Mouse (Mus musculus) layer of hippocampus, adult 9-10 months (tissue): ENCODE results near the gene Uggt2.

Source experiments
- DNase-seq: peaks from one replicate; pipeline ENCODE4 v3.0.0; 2022; ENCODE audit warnings: low spot score

Uggt2 gene

DNA sequence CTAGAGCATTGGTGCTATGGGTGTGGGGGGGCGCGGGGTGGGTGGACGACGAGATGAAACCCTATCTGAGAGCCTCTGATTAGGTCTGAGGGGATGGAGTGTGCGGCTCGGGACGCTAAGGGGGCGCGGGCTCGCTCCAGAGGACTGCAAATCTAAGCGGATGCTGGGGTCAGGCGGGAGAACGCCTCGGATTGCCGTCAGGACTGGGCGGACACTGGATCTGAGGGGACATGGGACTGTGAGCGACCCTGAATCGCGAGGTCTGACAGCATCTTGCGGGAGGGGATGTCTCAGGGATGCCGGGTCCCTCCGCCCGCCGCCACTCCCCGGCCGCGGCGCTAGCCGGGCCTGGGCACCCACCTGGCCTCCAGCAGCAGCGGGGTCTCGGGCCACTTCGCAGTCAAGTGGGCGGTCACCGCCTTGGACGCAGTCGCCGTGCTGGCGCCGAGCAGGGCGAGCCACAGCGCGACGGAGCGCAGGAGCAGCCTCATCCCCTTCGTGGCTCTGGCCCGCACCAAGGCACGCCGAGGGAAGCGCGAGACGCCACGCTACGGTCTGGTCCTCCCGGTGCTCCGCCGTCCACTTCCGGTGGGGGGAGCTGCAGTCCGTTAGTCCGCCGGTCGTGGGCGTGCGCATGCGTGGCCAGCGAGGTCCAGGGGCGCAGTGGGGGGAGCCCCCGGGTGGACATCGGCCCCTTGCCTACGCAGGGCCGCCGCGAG lies at the start of gene Uggt2:
Gene Uggt2, minus strand, starts transcription at position 580 of the 719 bp plus-strand sequence.
- DNase-seq = peak; percentile 37

DNA sequence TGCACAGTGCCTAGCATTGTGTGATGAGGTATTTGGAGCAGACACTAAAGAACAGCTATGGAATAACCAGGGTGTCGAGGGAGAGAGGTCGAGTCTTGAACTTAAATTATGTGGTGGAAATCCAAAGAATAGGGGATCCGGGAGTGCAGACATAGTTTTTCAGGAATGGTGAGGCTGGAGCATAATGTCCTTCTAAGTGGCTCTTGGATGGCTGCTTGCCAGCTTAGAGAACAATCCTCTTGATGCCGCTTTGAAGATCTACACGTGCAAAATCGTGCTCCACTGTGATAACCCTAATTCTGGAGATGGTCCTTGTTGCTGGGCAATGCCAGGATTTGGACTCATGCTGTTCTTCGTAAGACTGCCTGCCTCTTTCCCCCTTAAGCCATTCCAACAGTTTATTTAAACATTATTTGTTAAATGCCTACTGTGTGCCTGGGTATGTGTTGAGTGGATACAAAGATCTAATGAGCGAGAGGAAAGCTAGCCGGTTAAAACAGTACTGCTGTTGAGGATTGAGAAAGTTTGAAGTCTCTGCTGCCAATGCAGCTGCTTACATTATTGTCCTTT lies 40.2 kb upstream of the Uggt2 start:
- no peak for DNase-seq

DNA sequence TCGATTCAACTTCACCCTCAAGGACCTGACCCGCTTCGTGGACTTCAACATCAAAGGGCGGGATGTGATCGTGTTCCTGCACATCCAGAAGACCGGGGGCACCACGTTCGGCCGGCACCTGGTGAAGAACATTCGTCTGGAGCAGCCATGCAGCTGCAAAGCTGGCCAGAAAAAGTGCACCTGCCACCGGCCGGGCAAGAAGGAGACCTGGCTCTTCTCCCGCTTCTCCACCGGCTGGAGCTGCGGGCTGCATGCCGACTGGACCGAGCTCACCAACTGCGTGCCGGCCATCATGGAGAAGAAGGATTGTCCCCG lies 39.5 kb upstream of the Uggt2 start:
- no peak for DNase-seq

DNA sequence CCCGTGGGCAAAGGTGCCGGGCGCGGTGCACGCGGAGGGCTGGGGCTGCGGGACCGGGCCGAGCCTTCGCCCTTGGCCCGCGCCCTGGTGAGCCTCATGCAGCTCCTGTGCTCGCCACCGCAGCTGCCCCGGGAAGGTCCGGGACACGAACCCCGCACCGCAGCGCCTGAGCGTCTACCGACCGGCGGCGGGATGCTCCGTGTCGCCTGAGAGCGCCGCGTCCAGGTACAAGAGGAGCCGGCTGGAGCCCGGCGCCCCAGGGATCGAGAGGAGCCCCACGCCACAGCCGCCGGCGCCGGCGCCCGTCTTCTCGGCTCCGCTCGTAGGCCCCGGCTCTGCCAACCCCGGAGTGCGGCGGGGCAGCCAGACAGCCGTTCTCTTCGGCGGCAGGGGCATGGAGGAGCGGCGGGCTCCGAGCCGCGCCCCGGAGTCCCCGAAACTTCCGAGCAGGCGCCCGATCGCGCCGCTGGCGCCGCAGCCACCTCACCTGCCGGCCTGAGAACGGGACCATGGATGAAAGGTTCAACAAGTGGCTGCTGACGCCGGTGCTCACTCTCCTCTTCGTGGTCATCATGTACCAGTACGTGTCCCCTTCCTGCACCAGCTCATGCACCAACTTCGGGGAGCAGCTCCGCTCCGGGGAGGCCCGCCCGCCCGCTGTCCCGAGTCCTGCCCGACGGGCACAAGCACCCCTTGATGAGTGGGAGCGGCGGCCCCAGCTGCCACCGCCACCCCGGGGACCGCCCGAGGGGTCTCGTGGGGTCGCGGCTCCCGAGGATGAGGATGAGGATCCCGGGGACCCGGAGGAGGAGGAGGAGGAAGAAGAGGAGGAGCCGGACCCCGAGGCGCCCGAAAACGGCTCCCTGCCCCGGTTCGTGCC lies 38.9 kb upstream of the Uggt2 start, which contains the start of gene Hs6st3:
Gene Hs6st3, plus strand, starts transcription at position 436 of the 880 bp plus-strand sequence.
- no peak for DNase-seq

DNA sequence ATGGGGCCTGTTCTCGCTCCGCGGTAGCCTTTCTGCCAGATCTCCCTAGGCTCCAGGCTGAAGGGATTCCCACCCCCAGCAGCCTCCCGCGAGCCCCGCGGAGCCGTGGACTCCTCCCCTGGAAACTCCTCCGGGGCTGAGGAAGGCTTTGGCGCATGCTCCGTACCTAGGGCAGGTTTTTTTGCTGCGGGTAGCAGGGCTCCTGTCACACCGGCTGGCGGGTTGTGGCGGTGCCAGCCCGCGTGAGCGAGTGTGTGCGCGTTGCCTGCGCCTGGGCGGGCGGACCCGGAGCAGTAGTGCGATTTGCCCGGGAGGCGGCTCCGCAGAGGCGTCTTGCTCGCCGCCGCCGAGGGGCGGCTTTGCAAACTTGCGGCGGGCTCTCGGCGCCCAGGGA lies 38.3 kb upstream of the Uggt2 start:
- peak; percentile 61 for DNase-seq

DNA sequence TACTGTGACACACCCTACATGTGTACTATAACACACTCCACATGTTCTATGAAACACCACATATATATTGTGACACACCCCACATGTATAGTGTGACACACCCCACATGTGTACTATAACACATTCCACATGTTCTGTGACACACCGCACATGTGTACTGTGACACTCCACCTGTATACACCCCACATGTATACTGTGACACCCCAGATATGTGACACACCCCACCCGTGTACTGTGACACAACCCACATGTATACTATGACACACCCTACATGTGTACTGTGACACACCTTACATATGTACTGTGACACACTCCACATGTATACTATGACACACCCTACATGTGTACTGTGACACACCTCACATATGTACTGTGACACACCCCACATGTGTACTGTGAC lies 28.1 kb upstream of the Uggt2 start:
- no peak for DNase-seq

DNA sequence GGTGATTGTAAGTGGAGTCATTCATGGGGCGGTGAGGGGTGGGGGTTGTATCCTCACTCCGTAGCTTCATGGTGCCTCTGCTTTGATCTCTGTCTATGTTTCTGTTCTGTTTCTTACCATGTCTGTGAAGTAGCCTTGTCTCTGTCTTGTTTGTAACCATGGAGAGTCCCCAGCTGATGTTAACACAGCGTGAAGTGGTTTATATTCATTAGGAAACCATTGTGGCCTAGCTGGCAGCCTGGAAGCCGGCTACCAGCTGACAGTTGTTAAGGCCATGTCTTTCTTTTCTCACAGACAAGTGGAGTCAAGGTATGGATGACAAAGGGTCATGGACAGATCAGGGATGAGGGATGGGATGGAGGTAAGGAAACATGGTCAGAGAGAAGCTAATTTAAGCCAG lies 26.6 kb upstream of the Uggt2 start:
- DNase-seq = no peak

DNA sequence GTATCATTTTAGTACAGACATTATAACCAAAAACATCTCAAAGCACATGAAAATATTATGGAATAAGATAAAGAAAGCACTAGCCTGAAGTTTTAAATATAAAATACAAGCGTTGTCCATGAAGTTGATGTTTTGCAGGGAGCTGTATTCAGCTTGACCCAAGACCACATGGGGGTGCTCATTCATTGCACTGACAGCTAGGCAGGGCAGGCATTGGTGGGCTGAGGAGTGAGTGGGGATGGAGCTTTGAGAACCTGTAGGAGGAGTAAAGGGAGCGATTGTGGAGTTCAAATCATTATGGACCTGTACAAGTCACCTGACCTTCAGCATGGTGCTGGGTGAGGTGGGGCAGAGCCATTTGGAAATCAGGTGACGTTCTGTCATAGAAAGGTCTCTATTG lies 24.8 kb upstream of the Uggt2 start:
- no peak for DNase-seq

DNA sequence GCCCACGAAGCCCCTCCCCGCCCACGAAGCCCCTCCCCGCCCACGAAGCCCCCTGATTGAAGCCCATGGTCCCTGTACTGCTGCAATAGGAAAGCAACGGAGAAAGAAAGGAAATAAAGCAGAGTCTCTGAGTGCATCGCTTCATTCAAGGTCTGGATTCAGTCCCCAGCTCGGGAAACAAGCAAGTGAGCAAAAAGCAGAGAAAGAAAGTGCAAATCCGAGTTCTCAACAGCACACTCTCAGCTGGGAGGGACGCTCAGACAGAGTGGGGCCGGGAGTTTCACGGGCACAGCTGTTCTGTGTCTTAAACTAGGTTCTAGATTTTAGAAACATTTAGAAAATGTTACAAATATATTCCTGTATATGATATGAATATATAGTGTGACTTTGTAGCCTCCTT lies 24.4 kb upstream of the Uggt2 start:
- DNase-seq = no peak

DNA sequence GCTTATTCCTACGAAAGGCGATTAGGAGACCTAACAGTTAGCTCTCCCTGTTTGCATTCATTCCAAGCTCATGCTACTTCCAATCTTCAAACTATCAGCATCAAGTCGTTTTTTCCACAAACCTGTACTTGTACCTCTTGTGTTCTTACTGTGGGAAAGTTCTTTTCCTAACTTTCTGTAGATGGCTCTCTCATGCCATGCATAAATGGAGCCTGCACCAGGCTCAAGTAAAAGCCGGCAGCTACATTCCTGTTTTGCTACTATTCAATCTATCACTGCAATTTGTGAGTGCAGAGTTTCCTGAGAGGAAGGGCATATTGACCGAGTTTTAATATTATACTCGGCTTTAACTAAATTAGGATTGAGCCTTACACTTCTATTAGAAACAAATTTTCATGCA lies 13.3 kb upstream of the Uggt2 start:
- DNase-seq = no peak

DNA sequence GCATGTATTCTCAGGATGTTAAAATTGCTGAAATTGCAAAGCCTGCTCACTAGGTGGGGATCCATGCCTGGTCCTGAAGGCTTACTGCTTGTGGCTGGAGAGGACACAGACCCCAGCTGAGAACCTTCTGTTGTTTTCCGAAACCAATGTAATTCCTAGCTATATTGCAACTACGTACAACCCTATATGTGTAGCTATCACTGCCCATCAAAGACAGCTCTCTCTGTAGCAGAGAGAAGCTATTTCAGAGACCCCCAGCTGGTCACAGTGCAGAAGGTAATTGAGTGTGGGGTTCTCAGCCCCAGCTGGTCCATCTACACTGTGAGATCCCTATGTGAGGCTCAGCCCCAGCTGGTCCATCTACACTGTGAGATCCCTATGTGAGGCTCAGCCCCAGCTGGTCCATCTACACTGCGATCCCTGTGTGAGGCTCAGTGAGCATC lies 10.6 kb upstream of the Uggt2 start:
- DNase-seq = no peak

DNA sequence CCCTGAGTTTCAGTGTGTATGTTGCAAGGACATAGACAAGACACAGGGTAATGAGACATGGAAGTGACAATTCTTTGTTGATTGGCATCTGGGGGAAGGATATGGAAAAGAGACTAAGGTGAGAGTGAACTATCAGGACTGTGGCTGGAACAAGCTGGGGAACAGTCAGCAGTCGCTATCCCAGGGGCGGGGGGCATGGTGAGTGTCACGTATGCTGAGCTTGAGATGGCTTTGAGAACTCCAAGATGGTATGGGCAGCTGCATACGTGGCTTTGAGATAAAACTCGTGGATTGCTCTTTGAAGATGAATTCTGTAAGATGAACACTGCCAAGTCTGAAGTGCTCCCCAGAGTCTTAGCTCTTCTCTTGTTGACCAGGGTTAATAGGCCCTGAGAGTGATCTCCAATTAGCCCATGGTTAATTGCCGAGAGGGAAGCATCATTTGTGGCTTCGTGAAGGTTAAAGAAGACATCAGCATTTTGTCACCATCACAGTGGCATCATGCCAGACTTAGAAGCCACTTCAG lies 9.6 kb upstream of the Uggt2 start:
- DNase-seq = no peak

DNA sequence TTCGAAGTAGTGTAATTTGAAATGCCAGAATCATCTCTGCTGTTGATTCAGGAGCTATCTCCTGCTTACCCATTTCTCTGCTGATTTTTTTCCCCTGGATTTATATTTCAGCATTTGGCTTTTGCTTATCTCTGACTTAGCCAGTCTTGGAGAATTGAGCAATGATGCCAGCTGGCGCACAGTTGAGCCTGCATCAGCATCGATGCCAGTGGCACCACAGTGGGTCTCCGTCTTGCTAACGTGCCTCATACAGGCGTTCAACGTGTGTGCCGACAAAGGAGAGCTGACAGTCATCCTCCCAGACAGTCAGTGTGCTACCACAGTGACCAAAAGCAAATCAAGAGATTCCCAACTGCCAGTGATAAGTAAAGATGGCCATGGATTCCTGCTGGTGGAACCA lies 8.4 kb upstream of the Uggt2 start:
- DNase-seq = no peak

DNA sequence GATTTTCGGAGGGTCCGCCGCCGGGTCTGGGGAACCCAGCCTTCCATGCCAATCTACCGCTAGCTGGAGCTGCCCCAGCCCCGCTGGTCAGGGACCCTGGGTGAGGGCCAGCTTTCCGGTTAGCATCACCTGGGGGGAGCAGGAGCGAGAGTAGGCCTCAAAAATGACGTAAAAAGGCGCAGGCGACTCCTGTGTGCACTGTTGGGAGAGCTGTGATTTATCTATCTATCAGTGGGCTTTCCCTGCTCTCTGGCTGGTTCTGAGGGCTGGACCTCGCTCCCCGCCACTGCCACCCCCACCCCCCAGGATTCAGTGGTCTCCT lies 301 bp upstream of the Uggt2 start:
- no peak for DNase-seq

DNA sequence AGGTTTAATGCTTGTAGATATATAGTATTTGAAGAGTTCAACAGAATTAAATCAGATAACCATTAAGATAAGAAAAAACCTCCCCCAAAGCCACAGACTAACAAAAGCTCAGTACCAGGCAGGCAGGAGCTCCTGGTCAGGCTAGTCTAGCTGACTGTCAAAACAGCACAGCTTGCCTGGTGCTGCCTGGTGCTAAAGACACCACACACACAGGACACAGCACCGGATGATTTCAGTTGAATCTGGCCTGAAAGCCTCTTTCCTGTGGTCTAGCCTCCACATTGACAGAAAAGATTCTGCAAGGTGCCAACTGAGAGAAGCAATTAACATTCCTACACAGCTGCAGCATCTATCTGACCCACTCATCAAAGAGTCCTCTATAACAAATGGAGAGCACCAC lies 37.4 kb downstream of the Uggt2 start:
- DNase-seq = no peak

DNA sequence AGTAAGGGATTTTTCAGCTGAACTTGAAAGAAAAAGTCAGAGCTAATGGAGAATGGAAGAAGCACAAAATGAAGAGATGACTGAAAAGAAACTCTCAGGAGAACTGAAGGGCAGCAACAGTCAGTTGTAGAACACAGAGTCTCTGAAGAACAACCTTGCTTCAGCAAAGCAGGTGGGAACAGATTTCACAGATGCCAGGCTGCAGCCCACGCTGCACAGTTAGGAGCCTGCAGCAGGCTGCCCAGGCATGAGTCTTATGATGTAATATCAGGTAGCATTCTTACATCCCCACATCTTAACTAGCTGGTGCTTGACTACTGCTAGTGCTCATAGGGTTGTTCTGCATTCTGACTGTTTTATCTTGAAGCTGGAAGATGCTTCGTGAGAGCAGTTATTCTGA lies 38.5 kb downstream of the Uggt2 start:
- no peak for DNase-seq

DNA sequence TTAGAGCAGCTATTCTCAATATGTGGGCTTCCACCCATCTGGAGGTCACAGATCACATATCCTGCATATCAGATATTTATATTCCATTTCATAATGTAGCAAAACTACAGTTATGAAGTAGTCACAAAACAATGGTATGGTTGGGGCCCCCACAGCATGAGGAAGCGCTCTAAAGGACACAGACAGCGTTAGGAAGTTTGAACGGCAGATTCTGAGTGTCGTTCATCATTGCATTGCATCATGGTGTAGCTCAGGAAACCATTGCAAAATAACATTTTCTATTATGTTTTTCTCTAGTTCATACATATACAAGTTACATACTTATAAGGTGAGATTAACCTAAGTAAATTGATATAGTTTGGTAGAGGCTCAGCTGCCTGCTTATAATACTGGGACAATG lies 42.2 kb downstream of the Uggt2 start:
- no peak for DNase-seq

DNA sequence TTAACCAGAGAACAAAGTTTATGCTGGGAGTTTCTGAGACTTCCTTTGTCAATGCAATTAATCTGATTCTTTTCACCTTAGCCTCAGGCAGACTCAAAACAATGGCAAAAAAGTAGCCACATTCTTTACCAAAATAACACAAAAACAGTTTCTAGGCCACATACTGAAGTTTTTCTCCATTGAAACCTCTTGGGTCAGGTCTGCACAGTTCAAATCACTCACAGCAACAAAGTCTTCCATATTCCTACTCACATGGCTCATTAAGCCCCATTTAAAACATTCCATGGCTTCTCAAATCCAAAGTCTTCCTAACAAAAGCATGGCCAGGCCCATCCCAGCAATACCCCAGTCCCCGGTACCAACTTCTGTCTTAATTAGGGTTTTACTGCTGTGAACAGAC lies 46.3 kb downstream of the Uggt2 start:
- no peak for DNase-seq

DNA sequence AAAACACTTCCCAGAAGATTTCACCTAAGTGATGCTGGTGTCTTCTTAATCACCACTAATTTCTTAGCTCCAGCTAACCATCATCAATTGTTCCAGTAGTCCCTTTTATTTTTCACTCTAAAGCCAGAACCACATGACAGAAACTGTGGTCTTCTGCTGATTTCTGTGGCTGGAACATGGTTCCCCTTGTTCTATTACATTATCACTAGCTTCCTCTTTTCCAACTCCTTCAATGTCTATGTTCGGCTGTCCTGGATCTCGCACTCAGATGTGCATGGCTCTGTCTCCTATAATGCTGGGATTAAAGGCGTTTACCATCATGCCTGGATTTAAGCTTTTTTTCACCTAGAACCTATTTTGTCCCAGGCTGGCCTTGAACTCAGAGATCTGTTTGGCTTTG lies 46.9 kb downstream of the Uggt2 start:
- no peak for DNase-seq

DNA sequence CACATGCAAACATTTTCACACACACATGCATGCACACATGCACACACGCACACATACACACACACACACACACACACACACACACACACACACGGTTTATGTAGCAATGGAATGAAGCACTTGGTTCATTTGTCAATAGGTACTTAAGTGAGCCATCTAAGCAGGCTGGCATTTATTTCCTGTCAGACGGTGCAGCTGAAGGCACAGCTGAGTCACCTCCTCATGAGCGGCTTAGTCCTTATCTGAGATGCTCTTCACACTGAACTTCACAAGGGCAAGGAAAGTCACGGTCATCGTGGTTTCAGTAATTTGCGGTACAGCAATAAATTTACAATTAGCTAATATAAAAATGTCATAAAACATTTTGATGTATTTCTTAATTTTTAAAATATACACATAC lies 55.5 kb downstream of the Uggt2 start:
- DNase-seq = no peak

DNA sequence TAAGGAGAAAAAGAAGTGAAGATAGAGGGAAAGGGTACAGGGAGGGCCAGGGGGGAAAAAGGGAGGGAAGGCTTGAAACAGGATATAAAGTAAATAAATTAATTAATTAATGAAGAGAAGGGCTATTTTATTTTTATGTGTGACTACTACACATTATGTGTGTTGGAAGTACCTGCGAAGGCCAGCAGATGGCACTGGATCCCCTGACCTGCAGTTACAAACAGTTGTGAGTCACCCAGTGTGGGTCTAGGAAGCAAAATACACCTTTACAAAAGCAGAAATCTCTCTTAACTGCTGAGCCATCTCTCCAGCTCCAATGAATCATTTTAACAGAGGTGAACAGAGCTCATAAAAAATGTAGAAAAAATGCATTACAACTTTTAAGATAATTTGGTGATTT lies 59.0 kb downstream of the Uggt2 start:
- DNase-seq = no peak

DNA sequence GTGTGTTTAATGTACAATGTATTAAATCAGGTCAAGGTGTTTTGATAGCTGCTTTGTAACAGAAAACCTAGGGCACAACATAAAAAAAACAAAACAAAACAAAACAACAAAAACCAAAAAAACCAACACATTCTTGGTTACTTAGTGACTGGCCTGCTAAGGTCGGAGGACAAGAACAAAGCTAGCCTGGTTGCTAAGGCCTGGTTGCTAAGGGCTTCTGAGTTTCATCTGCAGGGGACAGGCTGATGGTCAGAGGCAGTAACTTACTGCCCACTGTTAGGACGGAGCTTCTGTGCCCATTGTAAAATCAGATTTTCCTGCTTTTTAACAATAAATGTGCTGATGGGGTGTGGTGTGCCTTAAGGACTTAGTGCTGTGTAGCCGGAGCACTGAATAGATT lies 61.5 kb downstream of the Uggt2 start:
- DNase-seq = no peak

DNA sequence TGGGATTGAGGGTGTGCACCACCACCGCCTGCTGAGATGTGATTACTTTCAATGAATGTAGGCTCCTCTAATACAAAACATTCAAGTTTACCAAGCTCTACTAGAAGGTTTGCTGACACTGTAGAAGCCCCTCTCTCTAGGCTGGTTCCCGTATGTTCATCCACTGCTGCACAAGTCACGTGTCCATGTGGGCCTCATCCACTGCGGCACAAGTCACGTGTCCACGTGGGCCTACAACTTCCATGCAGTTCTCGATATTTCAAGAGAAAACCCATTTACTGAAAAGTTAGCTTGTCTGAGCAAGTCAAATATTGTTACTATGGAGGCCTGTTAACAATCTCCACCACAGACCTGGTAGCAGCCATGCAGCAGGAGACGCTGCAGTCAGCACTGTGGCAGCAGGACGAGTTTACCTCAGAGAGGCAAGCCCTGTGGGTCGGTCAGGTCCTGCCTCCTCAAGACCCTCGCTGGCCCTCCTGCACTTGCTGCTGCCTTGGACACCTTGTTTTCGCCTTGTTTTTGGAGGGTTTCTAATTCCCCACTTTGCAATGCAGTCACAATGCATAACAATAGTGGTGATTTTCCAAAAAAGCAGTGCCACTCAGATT lies 62.0 kb downstream of the Uggt2 start:
- no peak for DNase-seq
